Mouse (Mus musculus) gastrocnemius, postnatal 36 days (tissue): ENCODE measurements at regions not wholly inside any gene's neighbourhood (a gene's known extent, or its start where the extent isn't known, plus 50 kb on each side); places are given as distances from the start of the nearest gene placed in this dataset.
A peak's percentile ranks its signal among the peaks of the same experiment; 100 is the strongest.
"Not testable (repeated sequence)": the region's sequence is repeated elsewhere in the genome, so short reads cannot be mapped to it uniquely, and the experiment has no call there.

ENCODE experiments used
- DNase-seq, 2 experiments: peaks; one replicate each; pipeline ENCODE4 v3.0.0; 2022
- intact Hi-C: fragments of 180-260 bp; cut with DNase I; formaldehyde crosslinking; loops from one replicate; pipeline ENCODE4 v1.15.1; 2025

- no peak for DNase-seq
- intact Hi-C loops = no loop called here
Measured at GRCm38 (mm10) chr2:181930037-181930436, 60.9 kb upstream of the Gm14496 start.

- DNase-seq, intact Hi-C loops: not testable (repeated sequence)
Measured at GRCm38 (mm10) chr2:181930538-181930937, 60.4 kb upstream of the Gm14496 start.

GRCm38 (mm10) chr2:181931077-181931815 lies 59.7 kb upstream of the Gm14496 start:
- DNase-seq = peak in 1 of 2 experiments; percentile 12
- intact Hi-C loops = not testable (repeated sequence)

- intact Hi-C loops = no loop called here
- DNase-seq = no peak
Measured at GRCm38 (mm10) chr2:181931918-181932605, 58.9 kb upstream of the Gm14496 start.
